Comparison of ENCODE assay signal across 8 mouse cellular contexts in genomic region chr4:150280459-150280858, GRCm38 (mm10). TPM values are rescaled to one million over a fixed set of nuclear protein-coding genes. Genes with fewer than 3 reads are reported as not detected.
DNase-seq lines count a peak whose midpoint lies in the region; ATAC-seq and TF ChIP-seq lines count a peak whose summit lies in the region.

No protein-coding gene starts in this region.

- H3K4me1 ChIP-seq in embryonic facial prominence, embryonic 14.5 days (ENCODE audit: control insufficient read depth, insufficient read depth, low read length) = peaks cover 15% of the 10 kb centered on the region
- peaks cover 12% of the 10 kb centered on the region for H3K4me1 ChIP-seq in intestine, embryonic 15.5 days (replicated peaks)
- peaks cover 33% of the 10 kb centered on the region for H3K4me1 ChIP-seq in neural tube, embryonic 13.5 days (replicated peaks)

- no peaks in the 10 kb centered on the region for H3K9me3 ChIP-seq in embryonic facial prominence, embryonic 14.5 days (ENCODE audit: control insufficient read depth, low read length)
- H3K9me3 ChIP-seq in intestine, embryonic 15.5 days = no peaks in the 10 kb centered on the region
- H3K9me3 ChIP-seq in neural tube, embryonic 13.5 days = no peaks in the 10 kb centered on the region

- 41% methylated on average over 4 of the region's 4 CpGs for WGBS in embryonic facial prominence, embryonic 14.5 days
- 43% methylated on average over 4 of the region's 4 CpGs for WGBS in intestine, embryonic 15.5 days
- 29% methylated on average over 4 of the region's 4 CpGs for WGBS in neural tube, embryonic 13.5 days

- no peaks in the 10 kb centered on the region for H3K36me3 ChIP-seq in embryonic facial prominence, embryonic 14.5 days (ENCODE audit: control insufficient read depth, insufficient read depth, low read length)
- no peaks in the 10 kb centered on the region for H3K36me3 ChIP-seq in intestine, embryonic 15.5 days
- H3K36me3 ChIP-seq in neural tube, embryonic 13.5 days = no peaks in the 10 kb centered on the region

- H3K27ac ChIP-seq in layer of hippocampus, adult 2 months = peak overlapping the region; percentile 99
- H3K27ac ChIP-seq in embryonic facial prominence, embryonic 14.5 days (replicated peaks; ENCODE audit: low read depth, low read length) = peak overlapping the region; percentile 99
- H3K27ac ChIP-seq in intestine, embryonic 15.5 days = peak overlapping the region; percentile 99
- peak overlapping the region; percentile 99 for H3K27ac ChIP-seq in neural tube, embryonic 13.5 days (replicated peaks)

- no peak overlapping the region for H3K9ac ChIP-seq in embryonic facial prominence, embryonic 14.5 days (ENCODE audit: low read depth, low read length)
- H3K9ac ChIP-seq in intestine, embryonic 15.5 days = peak overlapping the region; percentile 69; the same call in 1 of the 2 replicates
- H3K9ac ChIP-seq in neural tube, embryonic 13.5 days = peak overlapping the region; percentile 91

- no peak for DNase-seq in layer of hippocampus, adult 2 months (ENCODE audit: low spot score in 2 of 2)
- DNase-seq in layer of hippocampus, adult 9-11 months = no peak
- no peak for DNase-seq in embryonic facial prominence, embryonic 14.5 days (ENCODE audit: low spot score)
- no peak for DNase-seq in left cerebral cortex, adult 8-10 months (ENCODE audit: low spot score in 2 of 2)
- no peak for DNase-seq in frontal cortex, postnatal 10 days (ENCODE audit: low spot score in 2 of 2)
- DNase-seq in lung, adult 18-20 months = no peak

- TF ChIP-seq CTCF in layer of hippocampus, adult 2 months (conservative IDR thresholded peaks at IDR 0.05) = no peak

- H3K4me3 ChIP-seq in layer of hippocampus, adult 2 months = peak overlapping the region; percentile 77; the same call in 1 of the 2 replicates
- peak overlapping the region; percentile 99 for H3K4me3 ChIP-seq in embryonic facial prominence, embryonic 14.5 days (ENCODE audit: low read depth, low read length)
- peak overlapping the region; percentile 98; the same call in 1 of the 2 replicates for H3K4me3 ChIP-seq in intestine, embryonic 15.5 days (replicated peaks)
- H3K4me3 ChIP-seq in neural tube, embryonic 13.5 days = peak overlapping the region; percentile 100

- H3K27me3 ChIP-seq in embryonic facial prominence, embryonic 14.5 days (replicated peaks; ENCODE audit: control insufficient read depth, insufficient read depth, low read length) = no peaks in the 10 kb centered on the region
- no peaks in the 10 kb centered on the region for H3K27me3 ChIP-seq in intestine, embryonic 15.5 days (replicated peaks)
- H3K27me3 ChIP-seq in neural tube, embryonic 13.5 days = no peaks in the 10 kb centered on the region

- peak overlapping the region; percentile 68 for H3K4me2 ChIP-seq in embryonic facial prominence, embryonic 14.5 days (ENCODE audit: low read depth, low read length)
- peak overlapping the region; percentile 68 for H3K4me2 ChIP-seq in intestine, embryonic 15.5 days (replicated peaks)
- H3K4me2 ChIP-seq in neural tube, embryonic 13.5 days = peak overlapping the region; percentile 65

- ATAC-seq in embryonic facial prominence, embryonic 14.5 days (ENCODE audit: low read depth) = no peak
- ATAC-seq in intestine, embryonic 15.5 days = no peak
- no peak for ATAC-seq in neural tube, embryonic 13.5 days (ENCODE audit: low read depth)

RNA-seq across cellular contexts. Expression of gene Rere, which starts 1.0 kb away (rescaled TPM):
- 100 to 1,000 TPM; 144 to 153 TPM for total RNA-seq in layer of hippocampus, adult 2 months (2021)
- polyA plus RNA-seq in embryonic facial prominence, embryonic 14.5 days (2014; fragmentation: Nextera tagmentation; extraction: Ambion mirVana) = 28.7 and 32.0 TPM in 2 replicates
- polyA plus RNA-seq in intestine, embryonic 15.5 days (2015; fragmentation: Nextera tagmentation; extraction: Ambion mirVana) = 25.6 and 28.4 TPM in 2 replicates
- polyA plus RNA-seq in neural tube, embryonic 13.5 days (2015; fragmentation: Nextera tagmentation; extraction: Ambion mirVana) = 41.2 and 50.0 TPM in 2 replicates
- 100 to 1,000 TPM in 1 of 4 experiments, 10 to 100 TPM in 3; 86.6 to 105 (median 93.5) TPM for total RNA-seq in left cerebral cortex, adult 8-10 months (2022)

RNA-seq across cellular contexts. Expression of gene Eno1, which starts 43.9 kb away (rescaled TPM):
- 100 to 1,000 TPM; 416 to 423 TPM for total RNA-seq in layer of hippocampus, adult 2 months (2021)
- 1,320 and 1,483 TPM in 2 replicates for polyA plus RNA-seq in embryonic facial prominence, embryonic 14.5 days (2014; fragmentation: Nextera tagmentation; extraction: Ambion mirVana)
- 1,894 and 1,951 TPM in 2 replicates for polyA plus RNA-seq in intestine, embryonic 15.5 days (2015; fragmentation: Nextera tagmentation; extraction: Ambion mirVana)
- polyA plus RNA-seq in neural tube, embryonic 13.5 days (2015; fragmentation: Nextera tagmentation; extraction: Ambion mirVana) = 1,151 and 1,235 TPM in 2 replicates
- total RNA-seq in left cerebral cortex, adult 8-10 months (2022) = 100 to 1,000 TPM; 450 to 494 (median 470) TPM
